Mouse (Mus musculus) liver, adult (tissue): Measurements from ENCODE around the gene Ins2.

Experiments
- GATA4 ChIP-seq: IDR thresholded peaks from 2 replicates; pipeline ENCODE4 v1.6.1; 2014; ENCODE audit warnings: mild to moderate bottlenecking, low read length; ENCODE audit not compliant: insufficient replicate concordance

Gene Ins2

DNA sequence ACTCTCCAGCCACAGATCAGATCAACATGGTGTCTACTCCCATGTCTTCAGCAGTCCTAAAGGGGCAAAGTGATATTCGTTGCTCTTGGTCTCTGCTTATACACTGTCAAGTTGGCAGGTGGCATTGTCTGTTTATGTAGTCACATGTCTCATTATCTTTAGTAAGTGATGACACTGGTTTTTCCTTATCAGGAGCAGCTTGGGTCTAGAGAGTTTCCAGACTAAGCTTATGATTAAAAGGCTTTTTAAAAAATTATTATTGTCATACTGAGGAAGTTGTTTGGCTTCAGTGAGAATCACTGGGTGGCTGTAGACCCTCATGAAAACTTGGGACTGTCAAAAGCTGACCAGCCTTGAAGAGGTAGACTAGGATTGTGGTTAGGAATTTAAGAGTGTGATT is at the start of gene Ins2:
Gene Ins2 (minus strand): TSS at position 101 of the 400 bp plus-strand sequence.
- TF ChIP-seq GATA4 = no peak

DNA sequence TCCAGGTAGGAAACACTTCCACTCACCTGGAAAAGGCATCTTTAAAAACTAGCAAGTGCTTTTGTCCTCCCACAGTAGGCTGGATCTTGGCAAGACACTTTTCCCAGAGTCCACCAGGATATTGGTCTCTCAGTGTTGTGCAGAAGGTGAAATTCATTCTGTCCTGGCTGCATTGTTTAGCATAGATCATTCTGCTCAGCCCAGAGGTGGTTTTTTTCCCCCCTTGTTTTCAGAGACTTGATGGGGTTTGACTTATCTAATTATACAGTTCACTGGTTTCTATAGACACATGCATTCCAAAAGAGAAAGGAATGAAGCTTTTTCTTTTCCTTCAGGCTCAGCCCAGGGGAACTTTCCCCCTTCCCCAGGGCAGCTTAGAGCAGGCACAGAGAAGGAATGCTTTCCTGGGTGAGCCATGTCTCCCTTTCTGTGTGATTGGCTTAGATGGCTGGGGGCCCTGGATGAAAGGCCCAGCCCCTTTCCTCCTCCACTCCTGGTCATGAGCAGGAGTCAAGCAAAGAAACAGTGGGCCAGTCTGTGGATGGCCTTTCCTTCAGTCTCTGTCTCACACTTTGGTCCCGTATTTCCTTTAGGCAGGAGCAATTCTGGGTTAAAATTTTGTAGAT is 49.6 kb upstream of the Ins2 start:
- no peak for TF ChIP-seq GATA4

DNA sequence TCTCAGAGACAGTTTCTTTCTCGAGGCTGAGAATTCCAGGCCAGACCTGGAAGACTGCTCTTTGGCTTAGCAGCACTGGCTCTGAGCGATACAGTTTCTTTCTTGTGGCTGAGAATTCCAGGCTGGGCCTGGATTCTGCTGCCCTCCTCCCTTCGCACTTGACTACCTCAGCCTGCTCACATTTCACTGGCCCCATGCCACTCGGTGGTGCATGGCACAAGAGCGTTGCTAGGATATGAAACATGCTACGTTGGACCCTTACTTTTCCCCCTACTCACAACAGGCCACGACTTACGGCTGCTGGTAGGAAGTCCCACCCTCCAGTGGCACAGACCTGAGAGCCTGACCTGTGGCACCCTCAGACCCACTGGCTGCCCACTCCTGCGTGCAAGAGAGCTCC is 46.5 kb upstream of the Ins2 start:
- TF ChIP-seq GATA4 = no peak

DNA sequence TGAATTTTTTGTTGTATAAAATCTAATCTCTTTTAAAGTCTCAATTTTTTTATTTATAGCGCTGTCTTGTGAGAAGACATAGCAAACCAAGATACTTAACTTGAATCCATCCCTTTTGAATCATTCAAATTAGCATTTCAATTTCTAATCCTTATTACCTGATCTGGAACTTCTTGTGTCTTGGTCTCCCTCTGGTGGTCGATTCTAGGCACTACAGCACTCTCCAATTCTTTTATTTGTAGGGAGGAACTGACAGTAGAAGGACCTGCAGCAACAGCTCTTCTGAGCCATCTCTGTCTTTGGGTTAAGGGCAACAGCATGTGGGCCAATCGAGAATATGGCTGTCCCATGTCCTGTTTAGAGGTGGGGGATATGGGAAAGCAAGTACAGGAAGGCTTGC is 5.4 kb downstream of the Ins2 start:
- TF ChIP-seq GATA4 = no peak

DNA sequence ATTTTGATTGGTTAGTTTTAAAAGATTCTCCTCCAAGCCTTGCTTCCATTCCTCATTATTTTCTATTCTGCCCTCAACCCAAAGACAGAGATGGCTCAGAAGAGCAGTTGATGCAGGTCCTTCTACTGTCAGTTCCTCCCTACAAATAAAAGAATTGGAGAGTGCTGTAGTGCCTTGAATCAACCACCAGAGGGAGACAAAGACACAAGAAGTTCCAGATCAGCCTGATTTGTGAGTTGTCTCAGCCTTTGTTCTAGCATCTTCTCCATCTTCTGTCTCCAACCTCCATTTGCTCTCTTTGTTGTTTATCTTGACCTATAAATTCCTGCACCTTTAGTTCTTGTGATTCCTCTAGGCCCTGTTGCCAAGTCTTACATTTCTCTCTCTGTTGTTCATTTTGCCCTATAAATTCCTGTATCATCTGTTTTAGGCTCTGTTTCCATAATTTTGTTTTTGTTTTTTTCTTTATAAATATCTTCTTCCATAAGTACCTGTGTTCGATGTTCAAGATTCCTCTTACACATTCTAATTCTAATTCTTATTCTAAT is 6.2 kb downstream of the Ins2 start:
- no peak for TF ChIP-seq GATA4

DNA sequence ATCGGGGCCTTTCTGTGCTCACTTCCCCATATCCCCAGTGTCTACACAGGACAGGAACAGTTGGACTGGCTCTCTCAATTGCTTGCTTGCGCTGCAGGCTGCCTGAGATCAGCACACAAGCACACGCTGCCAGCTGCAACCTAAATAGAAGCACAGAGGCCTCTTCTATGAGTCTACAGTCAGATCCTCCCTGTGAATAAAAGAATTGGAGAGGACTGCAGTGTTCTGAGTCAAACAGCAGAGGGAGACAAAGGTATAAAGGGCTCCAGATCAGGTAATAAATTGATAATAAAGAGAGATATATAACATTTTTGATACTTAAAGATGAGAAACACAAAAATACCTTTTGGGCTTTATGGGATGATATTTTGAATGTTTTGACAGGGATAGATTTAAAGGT is 17.2 kb downstream of the Ins2 start:
- TF ChIP-seq GATA4 = no peak

DNA sequence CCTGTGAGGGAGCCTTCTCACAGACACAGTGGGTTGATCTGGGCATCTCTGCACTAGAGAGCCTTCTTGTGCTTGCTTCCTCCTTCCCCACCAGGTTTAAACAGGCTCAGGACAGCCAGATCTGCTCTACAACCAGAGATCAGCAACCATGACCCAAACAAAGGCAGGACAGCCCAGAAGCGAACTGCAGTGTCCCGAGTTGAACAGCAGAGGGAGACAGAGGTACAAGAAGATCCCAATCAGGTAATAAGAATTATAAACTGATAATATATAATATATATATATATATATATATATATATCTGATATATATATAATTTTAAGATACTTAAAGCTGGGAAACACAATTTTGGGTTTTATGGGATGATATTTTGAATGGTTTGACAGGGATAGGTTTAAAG is 22.5 kb downstream of the Ins2 start:
- TF ChIP-seq GATA4 = no peak

DNA sequence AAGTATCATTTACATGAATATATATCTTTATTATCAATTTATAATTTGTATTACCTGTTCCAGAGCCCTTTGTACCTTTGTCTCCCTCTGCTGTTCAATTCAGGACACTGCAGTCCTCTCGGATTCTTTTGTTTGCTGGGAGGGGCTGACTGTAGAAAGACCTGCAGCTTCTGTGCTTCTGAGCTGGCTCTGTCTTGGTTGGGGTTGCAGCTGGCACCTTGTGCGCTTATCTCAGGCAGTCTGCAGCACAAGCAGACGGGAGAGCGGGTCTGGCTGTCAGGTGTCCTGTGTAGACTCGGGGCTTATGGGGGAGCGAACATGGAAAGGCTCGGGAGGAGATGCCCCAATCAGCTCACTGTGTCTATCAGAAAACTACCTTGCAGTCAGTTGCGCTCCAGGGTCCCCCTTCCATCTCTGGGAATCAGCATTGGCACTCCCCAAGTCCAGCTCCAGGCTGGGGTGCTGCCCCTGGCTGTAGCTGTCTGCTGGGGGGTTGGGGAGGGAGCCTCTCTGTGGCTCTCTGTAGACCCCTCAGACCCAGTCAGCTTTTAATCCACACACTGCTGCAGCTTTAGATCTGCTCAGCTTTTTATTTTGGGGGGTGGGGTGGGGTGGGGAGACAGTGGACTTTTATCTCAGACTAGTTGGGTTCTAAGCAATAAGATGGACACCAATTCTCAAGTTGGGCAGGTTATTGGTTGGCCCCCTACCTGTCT is 28.2 kb downstream of the Ins2 start:
- no peak for TF ChIP-seq GATA4

DNA sequence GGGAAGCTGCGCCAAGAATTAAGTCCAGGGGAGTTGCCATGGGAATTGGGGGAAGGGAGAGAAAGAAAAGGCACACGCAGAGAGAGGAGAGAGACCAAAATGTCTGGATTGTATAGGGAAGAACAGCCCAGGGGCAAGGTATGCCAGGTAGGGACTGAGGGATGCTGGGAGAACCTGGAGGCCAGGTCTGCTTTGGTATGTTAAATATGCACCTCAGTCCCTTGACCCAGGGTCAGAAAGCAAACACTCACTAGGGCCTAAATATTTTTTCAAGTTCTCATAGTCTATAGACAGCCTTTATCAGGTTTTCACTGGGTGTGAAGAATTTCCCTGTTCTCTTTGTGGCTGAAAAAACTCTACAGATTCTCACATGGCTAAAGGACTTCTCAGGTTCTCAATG is 36.3 kb downstream of the Ins2 start:
- TF ChIP-seq GATA4 = no peak

DNA sequence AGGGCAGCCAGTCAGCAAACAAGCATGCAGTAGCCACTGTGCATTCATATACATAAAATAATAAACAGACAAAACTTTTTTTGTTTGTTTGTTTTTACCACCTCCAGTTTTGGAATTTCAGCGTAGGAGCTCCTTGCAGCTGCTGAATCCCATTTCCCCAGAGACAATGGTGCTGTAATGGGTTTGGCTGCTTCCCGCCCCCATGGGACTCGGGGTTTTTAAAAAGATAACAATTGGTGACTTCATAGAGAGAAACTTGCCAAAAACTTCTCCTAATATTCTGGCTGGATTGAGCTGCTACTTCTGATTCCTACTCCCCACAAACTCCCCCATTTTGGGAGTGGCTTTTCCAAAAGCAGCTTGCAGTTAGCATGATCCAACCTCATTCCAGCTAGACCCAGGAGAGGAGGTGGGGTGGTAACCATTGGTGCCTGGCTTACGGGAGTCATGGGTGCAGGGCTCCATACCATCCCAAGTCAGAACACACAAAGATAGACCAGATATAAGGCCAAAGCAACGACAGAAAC is 43.8 kb downstream of the Ins2 start:
- no peak for TF ChIP-seq GATA4

DNA sequence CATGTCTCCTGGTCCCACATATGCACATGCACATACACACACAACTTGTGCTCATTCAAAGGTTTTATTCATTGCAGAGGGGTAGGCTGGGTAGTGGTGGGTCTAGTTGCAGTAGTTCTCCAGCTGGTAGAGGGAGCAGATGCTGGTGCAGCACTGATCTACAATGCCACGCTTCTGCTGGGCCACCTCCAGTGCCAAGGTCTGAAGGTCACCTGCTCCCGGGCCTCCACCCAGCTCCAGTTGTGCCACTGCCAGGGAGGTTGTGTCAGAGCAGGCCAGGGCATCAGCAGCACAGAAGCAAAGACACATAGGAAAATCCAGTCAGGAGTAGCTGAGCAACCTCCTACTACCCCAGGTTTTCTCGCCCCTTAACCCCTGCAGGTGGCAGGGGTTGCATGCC is 64.6 kb downstream of the Ins2 start:
- TF ChIP-seq GATA4 = no peak

DNA sequence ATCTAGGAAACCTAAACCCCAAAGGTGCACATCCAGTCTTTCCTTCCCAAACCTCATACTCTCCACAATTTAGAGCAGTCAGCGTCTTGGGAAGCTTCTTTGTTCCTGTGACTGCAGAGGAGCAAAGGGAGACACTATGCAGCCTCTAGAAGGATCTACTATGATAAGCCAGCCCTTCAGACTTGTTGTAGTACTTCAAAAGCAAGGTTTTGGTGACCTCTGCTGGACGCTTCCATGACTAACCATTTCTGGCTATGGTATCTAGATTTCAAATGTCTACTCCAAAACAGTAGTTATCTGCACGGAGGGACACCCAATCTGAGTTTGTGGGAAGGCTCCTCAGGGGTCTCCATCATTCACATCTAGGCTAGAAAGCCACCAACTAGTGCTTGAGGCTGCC is 67.5 kb downstream of the Ins2 start:
- no peak for TF ChIP-seq GATA4

DNA sequence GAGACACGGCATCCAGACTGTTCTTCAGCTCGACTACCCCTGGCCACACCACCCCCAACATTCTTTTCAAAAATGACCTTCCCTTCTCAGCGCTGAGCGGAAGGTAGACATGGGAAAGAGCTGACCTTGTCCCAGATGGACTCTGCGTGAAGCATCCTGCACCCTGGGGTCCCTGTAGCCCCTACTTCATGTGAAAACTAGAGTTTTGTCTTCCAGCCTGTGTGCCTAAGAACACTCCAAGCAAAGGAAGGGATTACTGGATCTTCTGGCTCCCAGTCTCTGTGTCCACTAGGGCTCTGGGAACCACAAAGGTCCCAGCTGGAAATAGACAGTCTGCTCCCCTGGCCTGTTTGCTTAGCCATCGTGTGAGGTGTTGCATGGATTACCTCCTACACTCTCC is 68.0 kb downstream of the Ins2 start:
- TF ChIP-seq GATA4 = no peak

DNA sequence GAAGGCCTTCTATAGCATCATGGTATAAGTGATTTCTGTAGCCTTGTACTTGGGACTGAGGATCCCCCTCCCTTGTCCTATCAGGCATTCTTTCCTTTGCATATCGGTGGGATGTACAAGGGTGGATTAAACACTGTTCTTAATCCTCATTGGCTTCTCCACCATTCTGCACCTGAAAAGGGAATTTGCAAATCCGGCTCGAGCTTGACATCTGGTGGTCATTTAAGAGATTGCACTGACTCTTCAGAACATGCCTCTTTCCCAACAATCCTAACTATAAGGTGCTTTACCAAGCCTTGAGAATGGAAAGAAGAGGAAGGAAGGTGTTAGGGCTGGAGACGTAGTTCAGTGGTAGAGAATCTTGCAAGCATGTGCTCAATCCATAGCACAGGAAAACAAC is 71.1 kb downstream of the Ins2 start:
- TF ChIP-seq GATA4 = no peak

DNA sequence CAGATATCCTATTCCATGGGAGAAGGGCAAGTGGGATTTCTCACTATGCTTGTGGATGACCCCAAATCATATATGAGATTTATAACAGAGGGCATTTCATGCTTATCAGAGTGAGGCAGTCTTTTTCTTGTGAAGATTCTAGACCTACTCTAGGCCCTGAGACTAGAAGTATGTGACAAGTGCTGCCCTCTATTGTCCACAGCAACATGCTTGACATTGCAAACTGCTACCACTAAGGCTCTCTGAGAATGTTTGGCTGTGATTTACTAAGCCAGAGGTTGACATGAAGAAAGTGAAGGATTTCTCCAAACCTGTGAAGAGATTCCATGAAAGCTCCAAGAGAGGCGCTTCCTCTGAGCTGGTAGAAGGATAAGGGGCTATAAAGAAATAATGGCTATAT is 72.1 kb downstream of the Ins2 start:
- TF ChIP-seq GATA4 = no peak
